Mouse (Mus musculus) E14TG2a.4 (cell line): Measurements from ENCODE around the gene Mndal.
"Not testable (repeated sequence)": the region's sequence is repeated elsewhere in the genome, so short reads cannot be mapped to it uniquely, and the experiment has no call there.

Source experiments
- CTCF ChIP-seq: conservative IDR thresholded peaks from 2 replicates; pipeline ENCODE4 v1.5.1; 2014; ENCODE audit warnings: low read length
- NANOG ChIP-seq: IDR thresholded peaks from 2 replicates; pipeline ENCODE4 v1.6.1; 2014; ENCODE audit warnings: borderline replicate concordance, low read length, mixed read lengths
- POU5F1 ChIP-seq: IDR thresholded peaks from 2 replicates; pipeline ENCODE4 v1.6.1; 2014; ENCODE audit warnings: low read length, borderline replicate concordance

- not testable (repeated sequence) for TF ChIP-seq CTCF, POU5F1, NANOG
Measured at GRCm38 (mm10) chr1:173941522-173941921, 769 bp downstream of the Mndal start.
